8 mouse cellular contexts compared by ENCODE assay signal in the genomic region with DNA sequence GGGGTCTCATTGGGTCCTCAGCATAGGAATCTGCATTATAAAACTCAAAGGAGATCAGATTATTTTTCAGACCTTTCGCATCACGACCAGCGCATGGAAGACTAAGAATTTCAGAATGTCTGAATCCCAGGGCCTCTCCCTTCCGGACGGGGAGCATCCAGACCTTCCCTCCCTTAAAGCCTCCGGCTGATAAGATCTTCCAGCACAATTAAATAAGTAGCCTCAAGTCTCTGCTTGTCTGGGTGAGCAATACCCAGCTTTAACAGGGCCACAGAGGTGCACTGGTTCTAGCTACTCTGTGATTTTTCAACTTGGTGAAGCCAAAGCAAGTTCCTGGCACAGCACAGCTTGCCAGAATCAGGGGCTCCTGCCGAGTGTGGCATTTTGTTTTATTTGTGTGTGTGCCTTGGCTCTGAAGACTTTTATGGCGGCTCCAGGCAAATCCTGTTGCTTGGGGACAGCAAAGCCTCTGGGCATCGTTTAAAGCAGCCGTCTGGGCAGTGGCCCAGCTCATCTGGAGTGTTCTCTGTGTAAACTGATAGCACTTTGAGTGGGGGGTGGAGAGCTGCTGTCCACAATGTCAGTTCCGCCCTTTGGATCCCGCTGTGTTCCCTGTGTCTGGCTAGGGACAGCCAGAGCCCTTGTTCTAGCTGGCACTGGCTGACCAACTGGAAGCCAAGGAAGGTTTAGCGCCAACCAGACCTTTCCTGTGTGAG. TPM values are rescaled to one million over a fixed set of nuclear protein-coding genes. Genes with fewer than 3 reads are reported as not detected.
A peak's percentile ranks its signal among the peaks of the same experiment; 100 is the strongest.
DNase-seq lines count a peak whose midpoint lies in the region; ATAC-seq lines count a peak whose summit lies in the region.

No protein-coding gene starts in this region.

- H3K27me3 ChIP-seq in hindbrain, embryonic 13.5 days, result no peaks in the 10 kb centered on the region

- H3K27ac ChIP-seq in hindbrain, embryonic 13.5 days, result no peak overlapping the region

- ATAC-seq in hindbrain, embryonic 13.5 days (ENCODE audit: low FRiP score), result peak; percentile 66

- 37% methylated on average over 13 of the region's 13 CpGs for WGBS in hindbrain, embryonic 13.5 days

- no peaks in the 10 kb centered on the region for H3K9me3 ChIP-seq in hindbrain, embryonic 13.5 days

- H3K4me2 ChIP-seq in hindbrain, embryonic 13.5 days, result peak overlapping the region; percentile 39

- peak overlapping the region; percentile 7; the same call in 1 of the 2 replicates for H3K4me3 ChIP-seq in hindbrain, embryonic 13.5 days

- H3K4me1 ChIP-seq in hindbrain, embryonic 13.5 days (replicated peaks), result peaks cover 10% of the 10 kb centered on the region

- H3K36me3 ChIP-seq in hindbrain, embryonic 13.5 days, result no peaks in the 10 kb centered on the region

- DNase-seq in MN1 (ENCODE audit: low spot score), result peak; percentile 67
- peak; percentile 76 for DNase-seq in cerebellum, adult 9-10 months
- DNase-seq in frontal cortex, postnatal 36 days (ENCODE audit: low spot score in 2 of 2), result peak; percentile 15 to 31
- DNase-seq in left cerebral cortex, adult 11 months (ENCODE audit: low spot score), result peak; percentile 14
- DNase-seq in lung, postnatal 10 days, result peak; percentile 76
- DNase-seq in right cerebral cortex, postnatal 14 days, result peak; percentile 15
- DNase-seq in thymus, postnatal 14 days, result no peak

- no peak overlapping the region for H3K9ac ChIP-seq in hindbrain, embryonic 13.5 days

RNA-seq across cellular contexts. Expression of gene Aox1, which starts 0.6 kb away (rescaled TPM):
- 0.21 and 0.29 TPM in 2 replicates for polyA plus RNA-seq in hindbrain, embryonic 13.5 days (2015; fragmentation: Nextera tagmentation; extraction: Ambion mirVana)

RNA-seq across cellular contexts. Expression of gene Kctd18, which starts 11.6 kb away (rescaled TPM):
- 23.1 and 26.2 TPM in 2 replicates for polyA plus RNA-seq in hindbrain, embryonic 13.5 days (2015; fragmentation: Nextera tagmentation; extraction: Ambion mirVana)

RNA-seq across cellular contexts. Expression of gene Sgo2a, which starts 34.5 kb away (rescaled TPM):
- polyA plus RNA-seq in hindbrain, embryonic 13.5 days (2015; fragmentation: Nextera tagmentation; extraction: Ambion mirVana), result 4.3 and 5.6 TPM in 2 replicates
